Mouse (Mus musculus) right cerebral cortex, postnatal 36 days (tissue): Measurements from ENCODE around the gene Spata25.
"Not testable (repeated sequence)": the region's sequence is repeated elsewhere in the genome, so short reads cannot be mapped to it uniquely, and the experiment has no call there.

Experiments
- DNase-seq, 2 experiments: peaks; one replicate each; pipeline ENCODE4 v3.0.0; 2022; ENCODE audit warnings: low spot score in 2 of 2, mixed read lengths in 1 of 2

The Spata25 gene

DNA sequence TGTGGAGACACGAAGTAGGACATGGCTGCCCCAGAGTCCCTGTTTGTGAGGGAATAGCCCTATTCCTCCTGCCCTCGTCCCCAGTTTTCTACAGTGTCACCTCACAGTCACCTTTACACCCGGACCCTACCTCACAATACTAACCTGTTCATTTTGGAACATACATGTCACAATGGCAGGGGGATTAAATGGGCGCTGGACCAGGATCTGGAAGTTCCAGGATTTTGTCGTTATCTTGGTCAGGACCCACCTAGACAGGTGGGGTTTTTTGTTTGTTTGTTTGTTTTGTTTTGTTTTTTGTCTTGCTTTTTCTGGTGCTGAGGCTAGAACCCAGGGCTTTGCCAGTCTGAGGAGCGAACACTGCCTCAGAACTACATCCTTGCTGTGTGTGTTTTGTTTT is at the start of gene Spata25:
TSS of gene Spata25 (minus strand) at position 101 of the 400 bp plus-strand sequence.
- DNase-seq: no peak

DNA sequence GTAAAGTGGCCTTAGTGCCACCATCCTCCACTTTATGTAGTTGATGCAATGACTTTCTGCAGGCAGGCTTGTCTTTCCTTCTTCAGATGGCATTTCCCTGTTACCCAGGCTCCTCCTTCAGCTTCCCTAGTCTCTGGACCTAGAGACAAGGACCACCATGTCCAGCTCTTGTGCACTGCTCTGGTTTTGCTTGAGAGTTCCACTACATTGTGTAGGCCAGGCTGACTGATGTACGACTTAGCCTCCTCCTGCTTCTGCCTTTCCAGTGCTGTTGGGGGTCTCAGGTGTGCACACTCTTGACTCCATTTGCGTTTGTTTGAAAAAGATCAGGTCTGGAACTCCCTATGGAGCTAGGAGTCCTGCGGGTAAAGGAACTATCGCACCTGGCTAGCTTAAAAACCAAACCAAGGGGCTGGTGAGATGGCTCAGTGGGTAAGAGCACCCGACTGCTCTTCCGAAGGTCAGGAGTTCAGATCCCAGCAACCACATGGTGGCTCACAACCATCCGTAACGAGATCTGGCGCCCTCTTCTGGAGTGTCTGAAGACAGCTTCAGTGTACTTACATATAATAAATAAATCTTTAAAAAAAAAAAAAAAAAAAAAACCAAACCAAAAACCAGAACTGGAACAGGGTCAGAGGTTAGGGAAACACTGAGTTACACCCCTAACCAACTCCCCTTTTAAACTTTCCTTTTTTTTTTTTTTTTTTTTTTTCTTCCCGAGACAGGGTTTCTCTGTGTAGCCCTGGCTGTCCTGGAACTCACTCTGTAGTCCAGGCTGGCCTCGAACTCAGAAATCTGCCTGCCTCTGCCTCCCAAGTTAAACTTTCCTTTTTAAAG is 49.3 kb upstream of the Spata25 start:
- DNase-seq: not testable (repeated sequence)

DNA sequence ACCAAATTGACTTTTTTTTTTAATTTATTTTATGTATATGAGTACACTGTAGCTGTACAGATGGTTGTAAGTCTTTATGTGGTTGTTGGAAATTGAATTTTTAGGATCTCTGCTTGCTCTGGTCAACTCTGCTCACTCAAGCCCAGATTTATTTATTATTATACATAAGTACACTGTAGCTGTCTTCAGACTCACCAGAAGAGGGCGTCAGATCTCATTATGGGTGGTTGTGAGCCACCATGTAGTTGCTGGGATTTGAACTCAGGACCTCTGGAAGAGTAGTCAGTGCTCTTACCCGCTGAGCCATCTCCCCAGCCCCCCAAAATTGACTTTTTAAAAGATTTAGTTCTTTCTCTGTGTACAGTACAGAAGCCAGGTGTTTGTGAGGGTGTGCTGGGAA is 47.3 kb upstream of the Spata25 start:
- DNase-seq: not testable (repeated sequence)

DNA sequence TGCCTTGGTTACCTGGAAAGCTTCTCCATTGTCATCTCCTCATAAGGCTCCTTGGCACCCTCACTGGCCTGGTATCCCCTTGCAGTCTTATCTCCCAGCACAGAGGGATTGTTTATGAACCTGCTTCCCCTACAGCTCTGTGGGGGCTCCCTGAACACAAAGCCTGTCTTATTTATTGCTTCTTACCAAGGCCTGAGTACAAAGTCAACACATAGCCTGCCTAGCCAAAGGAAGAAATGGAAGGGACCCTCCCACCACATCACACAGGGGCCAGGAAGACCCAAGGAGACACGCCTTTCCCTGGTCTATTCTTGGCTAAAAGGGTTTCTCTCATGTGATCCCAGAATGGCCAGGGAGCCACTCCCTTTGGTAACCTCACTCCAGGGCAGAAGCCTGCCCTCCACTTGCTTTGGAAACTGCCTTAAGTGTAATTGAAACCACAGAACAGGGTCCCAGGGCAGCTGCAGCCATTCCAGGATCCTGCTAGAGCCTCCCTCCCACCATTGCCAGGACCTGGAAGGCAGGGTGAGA is 46.0 kb upstream of the Spata25 start:
- DNase-seq: no peak

DNA sequence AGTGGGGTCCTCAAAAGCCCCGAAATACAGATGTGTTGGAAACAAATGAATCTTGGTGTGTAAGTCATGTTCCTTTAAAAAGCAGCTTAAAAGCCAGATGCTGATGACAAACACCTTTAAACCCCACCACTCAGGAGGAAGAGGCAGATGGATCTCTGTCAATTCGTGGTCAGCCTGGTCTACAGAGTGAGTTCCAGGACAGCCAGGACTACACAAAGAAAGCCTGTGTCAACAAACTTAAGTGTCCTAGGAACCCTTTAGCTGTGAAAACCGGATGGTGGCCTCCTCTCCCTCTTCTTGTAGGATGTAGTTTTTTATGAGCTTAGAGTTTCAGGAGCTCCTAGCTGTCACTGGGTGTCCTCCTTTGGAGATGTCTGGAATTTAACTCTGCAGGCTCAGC is 45.3 kb upstream of the Spata25 start:
- DNase-seq: no peak

DNA sequence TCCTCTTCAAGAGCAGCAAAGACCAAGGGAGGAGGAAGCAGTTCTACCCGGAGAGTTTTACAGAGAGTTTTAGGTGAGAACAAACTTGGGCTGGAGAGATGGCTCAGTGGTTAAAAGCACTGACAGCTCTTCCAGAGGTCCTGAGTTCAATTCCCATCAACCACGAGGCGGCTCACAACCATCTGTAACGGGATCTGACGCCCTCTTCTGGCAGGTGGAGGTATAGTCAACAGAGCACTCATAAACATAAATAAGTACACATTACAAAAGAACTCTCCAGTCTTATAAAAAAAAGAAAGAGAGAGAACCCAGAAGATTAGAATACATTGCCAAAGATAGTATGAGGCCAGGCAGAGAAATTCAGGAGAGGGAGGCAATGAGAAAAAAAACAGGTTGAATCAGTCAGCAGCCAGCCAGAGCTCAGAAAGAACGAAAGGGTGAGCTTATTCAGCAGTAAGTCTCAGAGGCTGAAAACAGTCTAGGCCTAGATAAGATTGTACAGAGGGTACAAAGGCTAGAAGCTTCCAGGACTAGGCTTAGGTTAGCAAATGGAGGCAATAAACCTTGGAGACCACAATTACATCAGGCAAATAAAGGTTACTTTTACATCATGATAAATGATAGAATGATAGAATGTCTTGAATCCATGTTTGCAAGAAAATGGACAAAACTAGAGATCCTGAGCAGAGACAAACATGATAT is 43.4 kb upstream of the Spata25 start:
- DNase-seq: no peak

DNA sequence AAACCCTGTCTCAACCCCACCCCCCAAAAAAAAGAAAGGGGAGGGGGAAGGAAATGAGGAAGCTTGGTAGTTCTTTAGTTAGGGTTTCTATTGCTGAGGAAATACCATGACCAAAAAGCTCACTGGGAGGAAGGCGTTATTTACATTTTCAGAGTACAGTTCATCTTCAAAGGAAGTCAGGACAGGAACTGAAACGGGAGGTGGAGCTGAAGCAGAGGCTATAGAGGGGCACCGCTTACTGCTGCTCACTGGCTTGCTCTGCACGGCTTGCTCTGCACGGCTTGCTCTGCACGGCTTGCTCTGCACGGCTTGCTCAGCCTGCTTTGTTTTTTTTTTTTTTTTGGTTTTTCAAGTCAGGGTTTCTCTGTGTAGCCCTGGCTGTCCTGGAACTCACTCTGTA is 40.2 kb upstream of the Spata25 start:
- DNase-seq: no peak

DNA sequence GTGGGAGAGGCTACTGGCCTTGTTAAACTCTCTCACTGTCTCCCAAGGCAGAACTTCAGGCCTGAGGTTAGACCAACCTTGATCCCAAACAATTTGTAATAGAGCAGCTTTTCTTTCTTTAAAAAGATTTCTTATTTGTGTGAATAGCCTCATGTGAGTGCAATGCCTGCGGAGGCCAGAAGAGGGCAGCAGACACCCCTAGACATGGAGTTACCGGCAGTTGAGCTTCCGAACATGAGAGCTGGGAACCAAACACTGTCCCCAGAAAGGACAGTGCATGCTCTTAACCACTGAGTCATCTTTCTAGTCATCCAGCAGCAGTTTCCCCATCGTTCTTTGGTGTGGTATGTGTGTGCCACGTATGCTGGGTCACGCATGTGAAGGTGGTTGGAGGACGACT is 39.2 kb upstream of the Spata25 start:
- DNase-seq: no peak

DNA sequence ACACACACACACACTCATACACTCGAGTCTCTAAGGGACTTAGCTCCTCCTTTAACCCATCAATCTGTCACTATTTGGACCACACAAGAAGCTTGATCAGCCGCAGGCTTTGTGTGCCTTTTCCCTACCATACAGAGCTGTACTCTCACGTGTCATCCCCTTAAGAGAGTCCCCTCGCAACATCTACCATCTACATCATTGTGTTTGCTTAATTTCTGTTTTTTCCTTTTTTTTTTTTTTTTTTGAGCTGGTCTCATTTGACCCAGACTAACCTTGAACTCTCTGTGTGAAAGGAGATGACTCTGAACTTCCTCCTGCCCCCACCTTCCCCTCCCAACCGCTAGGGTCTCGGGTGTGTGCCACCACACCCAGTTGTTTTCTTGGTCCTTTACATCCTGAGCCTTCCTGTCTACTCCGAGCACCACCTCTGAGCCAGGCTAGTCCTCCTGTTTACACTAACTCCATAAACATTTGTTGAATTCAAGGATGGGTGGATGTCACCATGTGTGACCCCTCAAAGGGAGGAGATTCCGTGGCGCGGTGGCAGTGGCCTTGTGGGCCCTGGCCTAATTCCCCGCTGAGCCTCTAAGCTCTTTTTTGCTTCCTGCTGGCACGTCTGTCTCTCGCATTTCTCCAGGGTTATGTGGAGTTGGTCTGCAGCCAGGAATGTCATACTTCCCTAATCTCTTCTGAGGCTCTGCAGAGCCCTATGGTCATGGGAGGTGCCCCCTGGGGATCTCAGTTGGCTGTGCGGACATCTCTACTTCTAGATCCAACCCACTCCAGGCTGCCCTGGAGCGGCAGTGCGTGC is 38.6 kb upstream of the Spata25 start:
- no peak for DNase-seq

DNA sequence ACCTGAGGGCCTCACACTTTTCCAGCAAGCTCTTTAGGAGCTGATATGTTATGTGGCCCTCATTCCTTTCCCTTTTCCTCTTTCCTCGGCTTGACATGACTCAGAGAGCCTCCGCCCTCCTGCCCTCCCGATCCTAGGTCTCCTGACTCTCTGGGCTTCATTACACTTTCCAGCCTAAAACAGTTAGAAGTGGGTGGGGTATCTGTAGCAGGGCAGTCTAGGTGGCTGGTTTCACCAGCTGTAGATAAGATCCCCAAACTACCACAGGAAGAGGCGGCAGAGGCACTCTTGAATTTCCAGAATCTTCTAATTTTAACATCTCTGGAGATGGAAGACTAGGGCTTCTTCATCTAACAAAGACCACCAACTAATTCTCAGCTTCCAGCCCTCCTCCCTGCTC is 36.3 kb upstream of the Spata25 start:
- DNase-seq: no peak

DNA sequence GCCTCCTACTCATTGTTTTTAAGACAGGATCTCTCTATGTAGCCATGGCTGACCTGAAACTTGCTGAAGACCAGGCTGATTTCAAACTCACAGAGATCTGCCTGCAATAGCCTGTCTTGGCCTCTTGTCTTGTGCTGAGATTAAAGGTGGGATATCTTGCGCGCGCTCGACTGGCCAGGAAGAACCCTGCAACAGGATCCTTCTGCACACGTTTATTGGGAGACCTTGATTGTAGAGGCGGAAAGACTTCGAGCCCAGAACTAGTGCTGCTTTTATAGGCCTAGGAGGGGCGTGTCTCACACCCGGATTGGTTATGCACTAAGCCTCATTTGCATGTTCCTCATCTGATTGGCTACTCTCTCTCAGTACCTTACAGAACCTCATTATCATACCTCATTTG is 35.1 kb upstream of the Spata25 start:
- not testable (repeated sequence) for DNase-seq

DNA sequence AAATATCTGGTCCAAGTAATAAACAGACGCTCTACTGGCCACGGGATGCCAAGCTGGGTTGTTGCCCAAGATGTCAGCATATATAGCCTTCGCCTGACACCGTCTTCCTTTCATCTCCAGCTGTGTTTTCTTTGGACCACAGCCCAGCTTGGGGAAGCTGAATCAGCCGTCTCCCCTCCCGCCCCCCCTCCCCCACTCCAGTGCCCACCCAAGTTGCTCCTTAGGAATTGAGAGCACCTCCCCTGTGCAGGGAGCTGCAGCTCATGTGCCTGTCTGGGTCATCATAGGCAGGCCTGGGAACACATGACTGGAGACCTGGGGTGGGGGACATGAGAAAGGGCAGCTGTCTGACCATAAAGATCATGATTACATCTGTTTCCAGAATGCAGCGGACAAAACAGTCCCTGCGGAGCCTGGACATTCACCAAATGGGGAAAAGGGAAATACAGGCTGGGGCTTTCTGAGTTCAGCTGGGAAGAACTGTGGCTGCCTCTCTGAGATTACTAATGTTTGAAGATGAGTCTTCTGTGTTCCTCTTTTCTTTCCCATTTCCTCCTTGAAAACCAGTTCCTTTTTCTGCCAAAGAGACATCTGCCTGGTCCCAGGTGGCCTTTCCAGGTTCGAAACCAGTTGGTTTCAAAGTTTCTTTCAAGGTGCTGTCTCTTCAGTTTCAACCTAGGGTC is 34.0 kb upstream of the Spata25 start:
- no peak for DNase-seq

DNA sequence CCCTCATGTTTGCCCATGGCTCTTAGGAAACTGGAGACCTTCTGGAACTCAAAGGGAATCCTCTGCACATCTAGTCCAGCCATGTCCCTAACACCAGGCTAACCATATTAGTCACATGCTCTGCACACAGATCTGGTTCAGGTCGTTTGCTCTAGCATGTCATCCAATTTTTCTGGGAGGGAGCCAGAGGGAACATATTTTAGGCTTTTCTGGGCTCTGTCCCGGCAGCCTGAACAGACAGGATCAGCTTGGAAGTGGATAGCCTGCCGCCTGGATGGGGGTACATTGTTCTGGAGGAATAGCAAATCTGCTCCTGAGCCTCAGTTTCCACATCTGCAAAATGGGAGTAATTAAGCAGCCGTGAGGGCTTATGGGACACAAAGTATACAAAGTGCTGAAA is 32.8 kb upstream of the Spata25 start:
- DNase-seq: no peak

DNA sequence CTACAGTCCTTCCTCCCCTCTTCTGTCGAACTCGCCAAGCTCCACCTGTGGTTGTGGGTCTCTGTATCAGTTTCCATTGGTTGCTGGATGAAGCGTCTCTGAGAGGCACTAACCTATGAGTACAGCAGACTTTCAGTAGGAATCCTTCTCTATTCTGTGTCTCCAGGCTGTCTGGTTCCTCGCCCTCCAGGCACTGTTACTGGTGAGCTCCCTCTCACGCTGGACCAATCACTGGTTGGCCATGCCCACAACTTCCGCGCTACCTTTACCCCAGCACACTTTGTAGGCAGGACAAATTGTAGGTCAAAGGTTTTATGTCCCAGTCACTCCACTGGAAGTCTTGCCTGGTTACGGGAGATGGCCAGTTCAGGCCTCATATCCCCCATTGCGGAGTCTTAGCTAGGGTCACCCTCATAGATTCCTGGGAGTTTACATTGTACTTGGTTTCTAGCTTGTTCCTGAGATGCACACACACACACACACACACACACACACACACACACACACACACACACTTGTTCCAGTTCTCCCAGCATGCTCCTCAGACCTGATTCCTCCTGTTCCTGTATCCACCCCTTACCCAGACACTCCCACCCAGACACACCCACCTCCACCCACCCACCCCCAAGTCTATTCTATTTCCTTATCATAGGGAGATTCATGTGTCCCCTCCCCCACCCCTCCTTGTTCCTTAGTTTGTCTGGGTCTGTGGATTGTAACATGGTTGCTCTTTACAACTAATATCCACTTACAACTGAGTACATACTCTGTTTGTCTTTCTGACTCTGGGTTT is 31.5 kb upstream of the Spata25 start:
- no peak for DNase-seq

DNA sequence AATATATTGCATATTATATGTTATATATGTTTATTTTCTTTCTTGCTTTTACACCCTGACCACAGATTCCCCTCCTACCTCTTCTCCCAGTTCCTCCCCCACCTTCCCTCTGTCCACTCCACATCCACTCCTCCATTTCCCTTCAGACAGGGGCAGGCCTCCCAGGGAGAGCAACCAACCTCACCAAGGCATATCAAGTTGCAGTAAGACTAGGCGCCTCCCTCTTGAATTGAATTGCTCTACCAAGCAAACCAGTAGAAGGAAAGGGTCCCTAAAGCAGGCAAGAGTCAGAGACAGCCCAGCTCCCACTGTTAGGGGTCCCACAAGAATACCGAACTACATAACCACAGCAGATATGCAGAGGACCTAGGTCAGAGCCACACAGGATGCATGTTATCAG is 30.8 kb upstream of the Spata25 start:
- no peak for DNase-seq

DNA sequence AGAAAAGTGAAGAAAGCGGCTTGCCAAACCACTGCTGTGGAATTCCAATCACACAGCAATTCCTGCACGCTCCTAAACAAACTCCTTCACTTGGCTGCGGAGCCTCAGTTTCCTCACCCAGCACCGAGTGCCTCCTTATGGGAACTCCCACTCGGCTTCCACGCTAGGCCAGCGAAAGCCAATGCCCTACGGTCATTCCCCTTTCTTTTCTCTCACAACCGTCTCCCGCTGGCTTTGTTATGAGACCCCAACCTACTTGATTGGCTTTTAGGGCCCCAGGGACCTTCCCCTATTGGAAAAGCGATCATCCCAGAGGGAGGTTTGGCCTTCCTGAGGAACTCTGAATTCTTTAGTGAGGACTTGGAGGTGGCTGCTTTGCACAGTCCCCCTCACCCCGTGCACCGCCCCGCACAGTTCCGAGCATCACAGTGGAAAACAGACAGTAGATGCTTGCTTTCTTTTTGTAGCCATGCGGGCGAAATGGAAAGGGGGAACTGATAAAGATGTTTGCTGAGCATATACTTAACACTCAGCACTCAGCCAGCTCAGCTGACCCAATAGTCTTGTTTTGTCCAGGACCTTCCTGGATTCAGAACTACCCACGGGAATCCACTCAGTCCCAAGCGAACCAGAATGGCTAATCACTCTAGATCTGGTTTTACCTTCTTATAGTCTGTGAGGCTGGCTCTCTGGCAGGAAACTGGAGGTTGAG is 29.7 kb upstream of the Spata25 start:
- no peak for DNase-seq

DNA sequence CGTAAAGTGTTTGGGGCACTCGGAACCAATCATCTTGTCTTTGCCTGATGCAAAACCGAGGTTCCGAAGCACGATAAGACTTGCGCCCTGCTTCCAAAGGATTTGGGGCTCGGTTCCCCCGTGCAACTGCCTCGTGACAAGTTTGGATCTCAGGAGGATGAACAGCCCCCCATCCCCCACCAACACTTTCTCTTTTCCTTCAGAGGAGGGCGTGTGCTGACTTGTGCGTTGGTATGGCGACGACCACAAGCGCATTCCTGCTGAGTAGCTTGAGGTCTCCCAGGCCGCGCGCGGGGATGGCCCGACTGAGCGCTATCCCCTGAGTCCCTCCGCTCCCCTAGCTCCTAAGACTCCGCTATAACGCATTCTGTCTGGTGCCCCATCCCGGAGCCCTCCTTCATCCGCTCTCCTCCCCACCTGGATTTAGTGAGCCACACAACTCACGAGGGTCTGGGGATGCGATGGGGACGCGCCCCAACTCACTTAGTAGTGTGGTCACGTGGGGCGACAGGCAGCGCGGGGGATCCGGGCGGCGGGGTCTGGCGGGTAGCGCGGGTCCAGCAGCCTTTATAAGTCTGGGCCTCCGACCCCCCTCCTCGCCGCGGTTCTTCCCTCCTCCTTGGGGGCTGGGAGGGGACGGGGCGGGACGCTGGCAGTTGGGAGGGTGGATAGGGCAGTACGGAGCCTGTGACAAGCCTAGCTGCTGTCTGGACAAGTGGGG is 28.9 kb upstream of the Spata25 start, which contains the start of gene Pltp:
TSS of gene Pltp (minus strand) at position 611 of the 721 bp plus-strand sequence.
- DNase-seq: no peak

DNA sequence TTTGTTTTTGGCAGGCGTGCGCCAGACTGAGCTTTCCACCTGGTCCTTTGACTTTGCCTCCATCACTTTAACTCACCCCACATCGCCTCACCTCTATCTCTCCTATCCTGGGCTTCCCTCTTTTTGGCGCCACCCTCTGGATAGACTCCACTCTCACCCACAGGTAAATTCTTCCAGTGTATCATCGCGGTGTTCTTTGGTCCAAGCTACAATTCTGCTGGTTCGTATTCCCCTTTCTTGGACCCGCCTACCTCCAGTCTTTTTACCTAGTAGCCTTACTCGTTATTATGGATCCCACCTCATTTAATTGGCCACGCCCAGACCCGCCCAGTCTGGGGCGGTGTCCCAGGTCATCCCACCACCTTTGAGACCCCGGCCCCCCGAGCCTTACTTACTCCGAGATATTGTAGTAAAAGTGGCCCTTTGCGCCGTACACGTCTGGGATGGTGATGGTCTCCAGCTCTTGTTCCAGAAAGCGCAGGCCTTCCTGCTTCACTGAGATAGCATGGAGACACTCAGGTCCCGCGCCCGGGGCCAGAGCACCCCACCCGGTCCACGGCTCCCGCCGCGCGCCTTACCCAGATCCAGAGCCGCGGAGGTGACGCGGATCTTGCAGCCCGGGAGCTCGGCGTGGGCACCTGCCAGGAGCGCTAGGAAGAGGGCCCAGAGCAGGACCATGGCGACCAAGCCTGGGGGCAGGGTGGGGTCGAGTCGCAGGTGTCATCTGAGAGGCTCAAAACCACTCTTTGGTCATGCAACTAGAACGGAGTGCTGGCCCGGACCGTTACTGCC is 28.2 kb upstream of the Spata25 start:
- no peak for DNase-seq
